Mouse (Mus musculus): ENCODE results near the gene Pcolce2.

- TF ChIP-seq CTCF (IDR thresholded peaks at IDR 0.05; ENCODE audit: borderline replicate concordance, insufficient read depth, low read depth, low read length) = no peak
- no peak for TF ChIP-seq POLR2A (IDR thresholded peaks at IDR 0.05; ENCODE audit: borderline replicate concordance, insufficient read depth, low read length)
These were observed 30.9 kb downstream of the Pcolce2 start for GRCm38 (mm10) chr9:95668306-95668705.
